Mouse (Mus musculus): ENCODE measurements around the gene Gpld1. TPM values are rescaled to one million over a fixed set of nuclear protein-coding genes. Genes with fewer than 3 reads are reported as not detected.

Gene Gpld1
- polyA plus RNA-seq, 1 experiment, result 0.13 TPM

DNA sequence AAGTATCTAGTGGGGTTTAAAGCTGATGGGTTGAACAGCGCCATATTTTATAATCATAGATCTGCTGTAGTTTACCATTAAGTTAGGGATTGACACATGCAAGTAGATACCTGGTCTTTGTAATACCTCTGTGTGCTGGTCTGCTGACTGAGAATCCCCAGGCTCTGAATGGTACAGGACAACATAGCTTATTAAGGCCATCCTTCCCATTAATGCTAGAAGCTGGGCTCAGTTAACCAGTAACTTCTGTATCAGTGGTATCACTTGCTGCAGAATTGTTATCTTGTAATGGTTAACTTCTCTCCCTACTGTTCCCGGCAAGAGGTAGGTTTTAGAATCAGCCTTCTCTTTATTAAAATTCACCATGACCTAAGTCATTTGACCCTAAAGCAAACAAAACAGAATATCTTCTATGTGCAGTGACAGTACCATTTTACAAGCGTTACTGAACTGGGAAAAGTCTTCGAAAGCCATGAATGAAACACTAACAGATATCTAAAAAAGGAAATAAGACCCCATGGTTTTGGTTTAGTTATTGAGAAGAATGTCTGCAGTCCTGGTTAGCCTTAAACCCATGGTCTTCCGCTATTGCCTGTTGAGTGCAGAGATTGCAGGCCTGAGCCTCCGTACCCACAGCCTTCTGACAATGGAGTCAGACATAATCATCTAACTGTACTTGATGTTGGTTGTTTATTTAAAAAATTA, 83.6 kb downstream of the Gpld1 start:
- Histone ChIP-seq H3K4me1 (ENCODE audit: control insufficient read depth, insufficient read depth, insufficient read length) (no peaks in the 10 kb centered on the region), H3K27me3 (ENCODE audit: control insufficient read depth, insufficient read depth, low read length) (no peaks in the 10 kb centered on the region), H3K4me3 (ENCODE audit: extremely low read depth, insufficient read depth, insufficient read length) (no peak overlapping the region), H3K36me3 (ENCODE audit: control insufficient read depth, insufficient read depth, low read length) (no peaks in the 10 kb centered on the region), H3K27ac (ENCODE audit: insufficient read depth, low read length) (no peak overlapping the region)
- WGBS, result 93% methylated on average over 6 of the region's 6 CpGs
- no peak for DNase-seq (ENCODE audit: low read depth in 1 of 2, low spot score in 2 of 2)
- TF ChIP-seq POLR2A (IDR thresholded peaks at IDR 0.05; ENCODE audit: low read depth, low read length) (no peak), CTCF (IDR thresholded peaks at IDR 0.05; ENCODE audit: extremely low read depth, insufficient read depth, insufficient read length, insufficient replicate concordance) (no peak)

DNA sequence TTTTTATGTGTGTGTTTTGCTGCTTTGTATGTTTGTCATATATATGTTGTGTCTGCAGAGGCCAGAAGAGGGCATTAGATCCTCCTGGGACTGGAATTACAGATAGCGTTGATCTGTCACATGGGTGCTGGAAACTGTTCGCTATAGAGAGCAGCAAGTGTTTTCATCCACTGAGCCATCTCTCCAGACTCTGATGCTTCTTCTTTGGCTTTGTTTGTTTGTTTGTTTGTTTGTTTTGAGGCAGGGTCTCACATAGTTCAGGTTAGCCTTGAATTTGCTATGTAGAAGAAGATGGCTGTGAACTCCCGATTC, 84.1 kb downstream of the Gpld1 start:
- DNase-seq (ENCODE audit: low read depth in 1 of 2, low spot score in 2 of 2), result no peak
- Histone ChIP-seq H3K4me1 (ENCODE audit: control insufficient read depth, insufficient read depth, insufficient read length) (no peaks in the 10 kb centered on the region), H3K27me3 (ENCODE audit: control insufficient read depth, insufficient read depth, low read length) (no peaks in the 10 kb centered on the region), H3K27ac (ENCODE audit: insufficient read depth, low read length) (no peak overlapping the region), H3K36me3 (ENCODE audit: control insufficient read depth, insufficient read depth, low read length) (no peaks in the 10 kb centered on the region), H3K4me3 (ENCODE audit: extremely low read depth, insufficient read depth, insufficient read length) (no peak overlapping the region)
- no peak for TF ChIP-seq CTCF (IDR thresholded peaks at IDR 0.05; ENCODE audit: extremely low read depth, insufficient read depth, insufficient read length, insufficient replicate concordance)
- no peak for TF ChIP-seq POLR2A (IDR thresholded peaks at IDR 0.05; ENCODE audit: low read depth, low read length)
- 79% methylated on average over 3 of the region's 3 CpGs for WGBS

DNA sequence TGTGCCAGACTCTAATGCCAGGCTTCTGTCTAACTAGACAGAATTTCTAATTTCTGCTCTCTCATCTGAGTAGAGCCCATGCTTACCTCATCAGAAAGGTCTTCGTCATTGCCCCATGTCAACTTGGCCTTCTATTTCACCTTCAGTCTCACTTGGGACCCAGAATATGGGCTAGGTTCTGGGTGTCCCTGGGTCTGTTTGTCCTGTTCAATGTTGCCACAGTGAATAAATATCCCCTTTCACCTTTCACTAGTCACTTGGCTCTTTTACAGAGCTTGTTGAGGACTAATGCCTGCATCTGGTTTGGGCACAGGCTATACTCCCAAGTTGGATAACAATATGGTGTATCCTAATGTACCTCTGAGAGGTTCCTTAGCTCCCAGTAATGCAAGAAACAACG, 96.5 kb downstream of the Gpld1 start:
- no peak for DNase-seq (ENCODE audit: low read depth in 1 of 2, low spot score in 2 of 2)
- H3K4me3 ChIP-seq (ENCODE audit: extremely low read depth, insufficient read depth, insufficient read length), result no peak overlapping the region
- no peak overlapping the region for H3K27ac ChIP-seq (ENCODE audit: insufficient read depth, low read length)
- no peak for TF ChIP-seq CTCF (IDR thresholded peaks at IDR 0.05; ENCODE audit: extremely low read depth, insufficient read depth, insufficient read length, insufficient replicate concordance)
- TF ChIP-seq POLR2A (IDR thresholded peaks at IDR 0.05; ENCODE audit: low read depth, low read length), result no peak
- whole genome bisulfite sequencing, result 67% methylated on average over 2 of the region's 2 CpGs
- no peaks in the 10 kb centered on the region for H3K36me3 ChIP-seq (ENCODE audit: control insufficient read depth, insufficient read depth, low read length)
- peaks cover 1% of the 10 kb centered on the region; the same call in 1 of the 2 replicates for H3K27me3 ChIP-seq (ENCODE audit: control insufficient read depth, insufficient read depth, low read length)
- no peaks in the 10 kb centered on the region for H3K4me1 ChIP-seq (ENCODE audit: control insufficient read depth, insufficient read depth, insufficient read length)

Other genes starting within 250 kb of the Gpld1 start
- gene Armh2, start 201.9 kb upstream of the Gpld1 start, polyA plus RNA-seq (2012; rRNA removed), result 0.11 TPM in 1 of 2 replicates, not detected in the other
- gene Gmnn, start 181.2 kb upstream of the Gpld1 start, polyA plus RNA-seq (2012; rRNA removed), result 1.7 and 2.7 TPM in 2 replicates
- 21.0 and 22.6 TPM in 2 replicates for gene BC005537, start 141.5 kb upstream of the Gpld1 start, polyA plus RNA-seq (2012; rRNA removed)
- 15.8 and 17.7 TPM in 2 replicates for gene Acot13, start 111.6 kb upstream of the Gpld1 start, polyA plus RNA-seq (2012; rRNA removed)
- gene Tdp2, start 111.5 kb upstream of the Gpld1 start, polyA plus RNA-seq (2012; rRNA removed), result 12.9 and 16.5 TPM in 2 replicates
- 0.01 TPM in 1 of 2 replicates, not detected in the other for gene D130043K22Rik, start 98.0 kb upstream of the Gpld1 start, polyA plus RNA-seq (2012; rRNA removed)
- gene Aldh5a1, start 5.5 kb upstream of the Gpld1 start, polyA plus RNA-seq (2012; rRNA removed), result 0.50 and 0.55 TPM in 2 replicates
- 11.6 and 12.9 TPM in 2 replicates for gene Mrs2, start 77.2 kb downstream of the Gpld1 start, polyA plus RNA-seq (2012; rRNA removed)
- 0.05 and 0.06 TPM in 2 replicates for gene Dcdc2a, start 112.9 kb downstream of the Gpld1 start, polyA plus RNA-seq (2012; rRNA removed)